Mouse (Mus musculus) lung, postnatal 36 days (tissue): ENCODE results near the gene Psph.
"Not testable (repeated sequence)": the region's sequence is repeated elsewhere in the genome, so short reads cannot be mapped to it uniquely, and the experiment has no call there.

ENCODE experiments used
- DNase-seq: peaks from one replicate; pipeline ENCODE4 v3.0.0; 2022; ENCODE audit warnings: mixed read lengths

Gene Psph

DNA sequence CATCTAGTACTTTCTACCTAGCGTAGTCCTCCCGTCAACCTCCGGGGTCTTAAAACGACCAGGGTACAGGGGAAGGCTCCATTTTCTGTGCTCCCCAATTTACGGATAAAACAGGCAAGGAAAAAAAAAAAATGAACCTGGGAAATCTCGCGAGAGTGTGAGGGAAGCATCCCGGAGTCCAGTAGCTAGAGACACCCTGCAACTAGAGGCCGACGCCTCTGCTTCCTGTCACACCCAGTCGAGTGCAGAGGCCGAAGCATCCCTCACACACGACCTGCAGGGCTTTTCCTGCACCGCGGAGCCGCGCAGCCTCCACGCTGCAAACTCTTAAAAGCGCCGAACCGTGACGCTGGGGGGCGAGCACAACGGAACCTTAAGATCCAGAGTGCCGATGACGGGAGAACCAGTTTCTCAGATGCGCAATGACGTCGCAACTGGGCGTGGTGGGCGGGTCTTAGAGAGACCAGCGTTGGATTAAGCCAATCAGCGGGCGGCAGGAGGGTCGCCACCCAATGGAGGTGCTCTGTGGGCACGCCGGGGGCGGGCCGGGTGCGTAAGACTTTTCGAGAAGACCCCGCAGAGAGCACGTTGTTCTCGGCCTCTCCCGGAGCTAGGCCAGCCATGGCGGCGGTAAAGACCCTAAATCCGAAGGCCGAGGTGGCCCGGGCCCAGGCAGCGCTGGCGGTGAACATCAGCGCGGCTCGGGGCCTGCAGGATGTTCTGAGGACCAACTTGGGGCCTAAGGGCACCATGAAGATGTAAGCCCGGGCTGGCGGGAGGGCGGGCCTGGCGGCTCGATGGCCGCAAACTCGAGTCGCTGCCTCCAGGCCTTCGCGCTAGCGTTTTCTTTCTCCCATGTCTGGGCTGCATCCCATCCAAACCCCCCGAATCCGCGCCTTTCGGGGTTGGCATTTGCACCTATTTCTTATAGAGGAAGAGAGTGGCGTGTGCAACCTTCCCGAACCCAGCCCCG lies at the start of gene Psph:
Gene Psph, minus strand, starts transcription at position 632 of the 973 bp plus-strand sequence.
- peak; percentile 98 for DNase-seq

DNA sequence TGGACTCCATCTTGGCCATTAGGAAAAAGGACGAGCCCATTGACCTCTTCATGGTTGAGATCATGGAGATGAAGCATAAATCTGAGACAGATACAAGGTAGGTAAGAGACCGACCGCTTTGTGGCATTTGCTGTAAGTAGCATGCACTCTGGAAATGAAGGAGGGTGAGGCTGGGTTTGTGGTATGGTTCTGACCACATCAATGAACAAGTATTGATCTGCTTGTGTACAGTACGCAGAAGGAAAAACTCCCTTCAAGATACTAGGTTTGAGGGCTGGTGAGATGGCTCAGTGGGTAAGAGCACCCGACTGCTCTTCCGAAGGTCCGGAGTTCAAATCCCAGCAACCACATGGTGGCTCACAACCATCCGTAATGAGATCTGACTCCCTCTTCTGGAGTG lies 3.3 kb upstream of the Psph start:
- not testable (repeated sequence) for DNase-seq

DNA sequence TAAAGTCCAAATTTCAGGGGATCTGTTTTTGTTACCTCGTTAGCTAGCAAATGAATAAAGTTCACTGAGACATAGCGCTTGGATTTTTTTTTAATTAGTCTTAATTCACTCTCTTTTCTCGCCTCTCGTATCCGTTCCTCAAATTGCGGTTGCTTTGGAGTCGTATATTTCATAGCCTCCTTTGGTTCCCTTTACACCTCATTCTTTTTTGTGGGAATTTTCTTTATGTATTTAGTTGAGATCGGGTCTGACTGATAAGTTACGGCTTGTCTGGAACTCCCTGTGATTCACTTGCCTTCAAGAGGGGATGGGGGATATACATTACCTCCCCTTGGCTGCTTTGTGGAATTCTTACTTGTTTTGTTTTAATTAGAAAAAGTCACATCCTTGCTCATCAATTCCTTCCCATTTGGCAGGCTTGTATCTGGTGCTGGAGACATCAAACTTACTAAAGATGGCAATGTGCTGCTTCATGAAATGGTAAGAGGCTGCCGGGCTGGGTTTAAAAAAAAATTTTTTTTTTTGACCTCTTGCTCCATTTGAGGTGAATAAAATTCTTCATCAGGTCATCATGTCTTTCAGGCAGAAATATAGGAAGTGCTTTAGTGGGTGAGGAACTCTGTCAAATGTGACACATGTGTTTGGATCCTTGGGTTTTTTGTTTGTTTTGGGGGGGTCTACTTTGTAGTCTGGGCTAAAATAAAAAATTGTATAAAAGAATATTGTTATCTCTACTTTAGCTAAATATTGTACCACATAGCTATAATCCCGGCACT lies 757 bp upstream of the Psph start:
- DNase-seq, result no peak

DNA sequence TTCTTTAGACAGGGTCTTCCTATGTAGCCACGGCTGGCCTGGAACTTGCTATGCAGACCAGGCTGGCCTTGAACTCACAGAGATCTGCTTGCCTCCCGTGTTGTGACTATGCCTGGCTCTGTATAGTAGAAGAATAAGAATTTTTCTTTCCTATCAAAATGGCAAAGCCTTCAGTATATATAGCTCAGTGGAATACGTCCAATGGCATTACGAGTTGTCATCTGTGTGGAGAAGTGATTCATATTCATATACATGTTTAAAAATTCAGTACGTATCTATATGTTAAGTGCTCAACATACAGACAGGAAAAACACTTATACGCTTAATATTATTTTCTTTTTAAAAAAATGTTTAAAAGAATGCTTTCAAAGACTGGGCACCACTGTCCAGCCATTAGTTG lies 1.1 kb downstream of the Psph start:
- no peak for DNase-seq

DNA sequence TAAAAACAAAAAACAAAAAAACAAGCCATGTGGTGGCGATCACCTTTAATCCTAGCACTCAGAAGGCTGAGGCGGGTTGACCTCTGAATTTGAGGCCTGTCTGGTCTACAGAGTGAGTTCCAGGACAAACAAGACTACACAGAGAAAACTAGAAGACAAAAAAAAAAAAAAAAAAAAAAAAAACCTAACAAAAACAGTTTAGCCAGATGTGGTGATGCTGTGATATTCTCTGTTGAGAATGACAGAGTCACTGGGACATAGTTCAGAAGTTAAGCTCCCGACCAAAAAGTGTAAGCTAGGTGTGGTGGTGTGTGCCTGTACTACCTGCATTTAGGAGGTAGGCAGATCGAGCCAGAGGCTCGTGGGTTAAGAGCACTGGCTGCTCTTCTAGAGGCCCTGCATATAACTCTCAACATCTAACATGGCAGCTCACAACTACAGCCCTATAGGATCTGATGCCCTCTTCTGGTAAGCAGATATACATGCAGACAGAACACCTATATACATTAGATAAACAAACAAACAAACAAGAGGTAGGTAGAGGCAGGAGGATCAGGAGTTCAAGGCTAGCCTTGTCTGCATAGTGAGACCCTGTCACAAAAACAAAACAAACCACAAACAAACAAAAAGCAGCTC lies 1.9 kb downstream of the Psph start:
- DNase-seq, result no peak

DNA sequence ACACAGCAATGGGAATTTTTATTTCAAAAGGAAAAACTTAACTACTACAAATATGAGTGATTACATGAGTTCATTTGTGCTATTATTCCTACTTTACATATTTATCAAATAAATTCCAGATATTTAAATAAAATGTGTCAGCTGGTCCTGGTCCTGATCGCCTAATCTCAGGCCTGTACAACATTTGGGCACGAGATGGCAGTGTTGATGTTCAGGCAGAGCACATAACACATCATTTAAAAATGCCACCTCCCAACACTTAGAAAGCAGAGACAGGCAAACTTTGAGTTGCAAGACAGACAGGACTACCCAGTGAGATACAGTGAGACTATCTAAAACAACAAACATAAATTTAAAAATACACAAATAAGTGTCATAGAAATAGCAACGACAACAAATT lies 5.0 kb downstream of the Psph start:
- DNase-seq, result peak; percentile 19

DNA sequence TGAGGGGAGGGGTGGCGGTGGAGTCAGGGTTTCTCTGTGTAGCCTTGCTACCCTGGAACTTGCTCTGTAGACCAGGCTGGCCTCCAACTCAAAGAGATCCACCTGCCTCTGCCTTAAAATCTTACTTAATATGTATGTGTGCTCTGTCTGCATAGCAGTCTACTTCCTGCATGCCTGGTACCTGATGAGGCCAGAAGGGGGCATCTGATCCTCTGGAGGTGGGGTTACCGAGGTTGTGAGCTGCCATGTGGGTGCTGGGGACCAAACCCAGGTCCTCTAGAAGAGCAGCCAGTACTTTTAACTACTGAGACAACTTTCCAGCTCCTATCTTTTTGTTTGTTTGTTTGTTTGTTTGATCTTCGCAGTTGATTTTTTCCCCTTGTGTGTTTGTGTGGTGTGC lies 7.1 kb downstream of the Psph start:
- DNase-seq, result no peak

DNA sequence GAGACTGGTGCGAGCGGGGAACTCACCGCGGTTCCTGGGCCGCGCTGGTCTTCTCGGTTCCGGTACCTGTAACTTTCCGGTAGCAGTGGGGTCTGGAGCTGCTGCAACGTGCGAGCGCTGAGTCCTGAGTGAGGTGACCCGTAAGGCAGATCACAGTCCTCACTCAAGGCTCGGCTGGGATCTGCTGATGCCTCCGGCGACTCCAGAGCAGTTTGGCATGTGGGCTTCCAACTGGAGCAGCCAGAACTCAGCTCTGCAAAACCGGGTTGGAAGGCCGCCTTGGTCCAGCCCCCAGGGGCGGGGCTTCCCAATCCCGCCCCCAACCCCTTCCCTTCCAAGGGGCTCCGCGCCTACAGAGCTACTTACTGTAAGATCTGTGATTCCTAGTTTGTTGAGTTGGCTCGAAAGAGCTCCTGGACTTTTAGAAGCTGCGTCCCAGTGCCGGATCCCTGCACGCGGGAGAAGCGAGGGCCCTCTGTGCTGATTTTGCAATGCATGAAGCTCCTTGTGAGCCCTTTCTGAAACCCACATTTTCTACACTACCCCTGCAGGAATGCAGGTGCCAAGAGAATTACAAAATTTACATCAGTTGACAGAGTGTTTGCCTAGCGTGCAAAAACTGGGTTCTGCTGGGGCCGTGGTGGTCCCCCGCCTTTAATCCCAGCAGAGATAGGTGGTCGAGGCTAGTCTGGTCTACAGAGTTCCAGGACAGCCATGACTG lies 8.1 kb downstream of the Psph start:
- DNase-seq, result peak; percentile 85

DNA sequence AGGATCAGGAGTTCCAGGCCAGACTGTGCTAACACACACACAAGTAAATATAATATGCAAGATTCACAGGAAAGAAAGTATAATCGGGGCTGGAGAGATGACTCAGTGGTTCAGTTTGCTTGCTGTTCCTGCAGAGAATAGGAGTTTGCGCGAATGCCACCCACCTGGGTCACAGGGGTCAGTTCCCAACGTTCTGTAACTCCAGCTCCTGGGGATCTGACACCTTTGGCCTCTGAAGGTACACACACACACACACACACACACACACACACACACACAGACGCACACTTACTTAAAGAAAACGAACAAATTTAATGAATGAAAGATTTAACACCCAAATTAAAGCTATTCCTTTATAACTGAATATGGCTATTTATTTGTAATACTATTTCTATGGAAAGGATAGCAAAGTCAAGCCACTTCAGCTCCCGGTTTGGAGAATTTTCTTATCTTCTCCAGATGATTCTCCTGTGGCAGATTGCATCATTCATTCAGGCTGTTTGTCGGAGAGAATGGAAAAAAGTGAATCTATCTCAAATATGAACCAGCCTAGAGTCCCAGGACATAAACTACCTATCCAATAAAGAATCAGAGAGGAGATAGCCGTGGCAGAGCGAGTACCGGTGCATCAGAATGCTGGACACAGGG lies 8.8 kb downstream of the Psph start:
- DNase-seq, result no peak

DNA sequence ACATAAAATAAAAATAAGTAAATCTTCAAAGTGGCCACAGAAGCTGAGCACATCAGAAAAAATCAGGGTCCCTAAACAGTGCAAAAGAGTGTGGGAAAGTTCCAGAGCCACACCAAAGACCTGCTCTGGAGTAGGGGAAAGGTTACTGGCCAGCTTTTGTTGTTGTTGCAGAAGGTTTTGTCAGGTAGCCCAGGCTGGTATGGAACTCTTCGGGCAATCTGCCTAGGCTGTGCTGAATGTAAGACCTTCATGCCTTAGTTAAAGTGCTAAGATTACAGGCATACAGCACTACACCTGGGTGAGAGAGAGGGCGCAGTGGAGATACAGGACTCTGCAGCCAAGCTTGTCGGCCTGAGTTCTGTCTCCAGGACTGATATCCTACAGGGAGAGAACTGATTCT lies 12.6 kb downstream of the Psph start:
- no peak for DNase-seq

DNA sequence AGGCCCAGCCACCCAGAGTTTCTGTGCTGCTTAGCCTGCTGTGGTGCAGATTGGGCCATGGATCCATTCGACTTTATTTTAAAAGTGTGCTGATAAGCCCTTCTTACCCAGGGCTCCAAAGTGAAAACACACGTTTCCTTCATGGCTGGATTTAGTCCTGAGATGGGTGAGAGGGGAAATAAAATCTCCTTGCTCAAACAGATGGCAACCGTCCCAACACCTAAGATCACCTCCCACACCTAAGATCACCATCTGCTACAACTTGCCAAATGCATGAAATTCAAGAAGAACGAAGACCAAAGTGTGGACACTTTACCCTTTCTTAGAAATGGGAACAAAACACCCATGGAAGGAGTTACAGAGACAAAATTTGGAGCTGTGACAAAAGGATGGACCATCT lies 13.9 kb downstream of the Psph start:
- not testable (repeated sequence) for DNase-seq

DNA sequence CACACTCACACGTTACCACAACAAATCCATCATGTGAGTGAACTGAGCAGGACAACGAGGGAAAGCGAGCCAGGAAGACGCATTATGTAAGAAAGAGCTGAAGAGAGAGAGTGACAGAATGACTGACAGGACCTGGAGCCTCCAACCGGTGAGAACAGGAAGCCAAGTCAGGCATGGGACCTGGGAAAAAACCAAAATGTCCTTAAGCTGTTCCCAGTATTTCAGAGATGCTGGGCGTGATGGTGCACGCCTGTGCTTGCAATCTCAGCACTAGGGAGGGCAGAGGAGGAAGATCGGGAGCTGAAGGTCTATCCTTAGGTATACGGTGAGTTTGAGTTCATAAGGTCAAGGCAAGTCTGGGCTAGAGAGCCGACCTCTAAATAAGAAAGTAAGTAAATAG lies 14.8 kb downstream of the Psph start:
- no peak for DNase-seq

DNA sequence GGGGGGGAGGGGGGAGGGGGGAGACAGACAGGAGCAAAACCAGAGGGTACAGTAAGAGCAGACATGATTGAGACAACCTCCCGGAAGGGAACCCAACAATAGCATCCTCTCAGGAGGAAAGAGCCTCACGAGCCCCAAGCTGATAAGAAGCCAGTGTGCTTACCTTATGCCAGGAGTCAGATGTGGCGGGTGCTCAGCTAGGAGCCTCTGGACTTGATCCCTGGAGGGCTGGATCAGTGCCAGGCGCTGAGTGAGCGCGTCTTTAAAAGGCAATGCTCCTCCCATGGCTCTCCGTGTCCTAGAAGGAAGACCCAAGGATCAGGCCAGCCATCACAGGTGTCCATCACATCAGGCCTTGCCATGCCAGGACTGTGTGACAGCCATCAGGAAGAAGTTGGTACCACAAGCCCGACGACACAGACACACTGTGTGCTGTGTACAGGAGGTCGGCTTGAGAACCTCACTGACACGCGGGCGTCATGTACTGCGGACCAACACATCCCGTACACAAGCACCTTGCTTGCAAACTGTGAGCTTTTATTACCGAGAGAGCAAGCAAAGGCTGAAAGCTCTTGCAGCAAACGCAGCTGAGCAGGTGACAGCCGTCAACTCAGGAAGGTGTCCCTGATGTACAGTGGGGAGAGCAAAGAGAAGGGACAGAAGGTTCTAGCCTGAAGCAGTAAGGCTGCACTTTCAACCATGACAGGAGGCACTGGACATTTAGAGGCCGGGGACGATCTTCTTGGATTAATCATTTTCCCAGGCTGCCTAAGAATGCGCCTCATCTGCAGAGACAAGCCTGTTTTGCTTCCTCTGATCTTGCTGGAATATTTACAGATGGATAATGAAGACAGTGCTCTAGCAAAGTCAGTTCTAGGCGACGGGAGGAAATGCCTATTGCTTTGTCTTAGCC lies 16.6 kb downstream of the Psph start:
- no peak for DNase-seq

DNA sequence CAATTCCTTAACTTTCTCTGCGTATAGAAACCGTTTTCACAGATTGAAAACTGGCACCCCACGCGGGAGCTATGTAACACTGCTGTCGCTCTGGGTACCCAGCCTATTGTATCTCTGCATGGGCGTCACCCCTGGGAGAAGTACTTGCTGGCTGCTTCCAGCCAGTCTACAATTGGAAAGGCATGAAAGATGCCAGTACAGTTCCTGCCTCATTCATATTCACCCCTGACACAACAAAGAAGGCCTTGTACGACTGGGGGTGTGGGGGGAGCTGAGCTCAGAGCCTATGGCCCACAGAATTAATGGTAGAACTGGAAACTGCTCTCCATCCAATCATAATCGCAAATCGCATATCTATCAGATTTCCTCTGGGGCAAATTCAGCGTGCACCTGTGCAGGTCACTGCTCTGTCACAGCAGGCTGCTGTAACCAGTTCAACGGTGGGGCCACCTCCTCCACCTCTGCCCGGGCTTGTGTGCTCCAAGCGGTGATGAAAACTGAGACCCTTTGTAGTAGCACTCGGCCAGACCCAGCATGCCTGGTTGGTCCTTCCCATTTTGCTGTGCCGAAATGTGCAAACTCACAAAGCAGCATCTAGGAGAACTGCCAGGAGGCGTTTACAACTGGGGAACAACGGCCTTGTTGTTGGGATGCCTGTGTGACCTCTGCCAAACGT lies 25.2 kb downstream of the Psph start:
- no peak for DNase-seq

DNA sequence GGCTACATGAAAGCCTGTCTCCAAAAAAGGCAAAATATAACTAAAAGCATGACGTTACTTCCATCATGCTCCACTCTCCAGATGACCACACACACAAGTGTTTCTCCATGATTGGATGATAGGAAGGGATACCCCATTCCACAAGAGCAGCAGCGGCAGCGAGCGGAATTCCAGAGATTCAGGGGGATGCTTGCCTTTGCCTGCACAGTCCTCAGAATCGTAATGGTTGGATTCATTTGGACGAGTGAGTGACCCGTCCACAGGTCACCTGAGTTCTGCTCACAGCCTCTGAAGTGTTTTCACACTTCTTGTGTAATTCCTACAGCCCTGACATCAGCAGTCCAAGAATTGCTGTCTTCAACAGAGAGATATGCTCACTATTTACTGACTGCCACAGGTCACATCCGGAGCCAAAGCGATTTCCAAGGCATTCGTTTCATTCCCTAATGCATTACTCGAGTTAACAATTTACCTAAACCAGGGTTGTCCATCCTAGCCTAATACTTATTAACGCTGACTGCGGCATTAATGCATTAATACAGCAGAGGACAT lies 27.2 kb downstream of the Psph start:
- no peak for DNase-seq

DNA sequence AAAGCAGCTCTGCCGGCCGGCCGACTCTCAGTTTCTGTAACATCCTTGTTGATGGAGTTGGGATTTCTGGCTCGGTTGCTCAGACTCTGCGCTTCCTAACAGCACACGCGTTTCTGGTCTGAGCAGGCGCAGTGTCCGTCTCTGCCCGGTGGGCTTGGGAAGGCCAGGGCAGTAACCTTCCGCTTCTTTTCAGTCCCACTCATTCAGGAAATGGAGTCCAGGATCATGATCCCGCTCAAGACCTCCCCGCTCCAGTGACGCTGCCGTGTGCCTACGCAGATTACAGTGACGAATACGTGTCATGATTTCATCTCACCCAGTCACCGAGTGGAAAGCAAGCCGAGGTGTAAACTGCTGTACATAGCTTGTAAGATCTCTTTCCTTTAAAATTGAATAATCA lies 30.4 kb downstream of the Psph start:
- DNase-seq, result no peak

DNA sequence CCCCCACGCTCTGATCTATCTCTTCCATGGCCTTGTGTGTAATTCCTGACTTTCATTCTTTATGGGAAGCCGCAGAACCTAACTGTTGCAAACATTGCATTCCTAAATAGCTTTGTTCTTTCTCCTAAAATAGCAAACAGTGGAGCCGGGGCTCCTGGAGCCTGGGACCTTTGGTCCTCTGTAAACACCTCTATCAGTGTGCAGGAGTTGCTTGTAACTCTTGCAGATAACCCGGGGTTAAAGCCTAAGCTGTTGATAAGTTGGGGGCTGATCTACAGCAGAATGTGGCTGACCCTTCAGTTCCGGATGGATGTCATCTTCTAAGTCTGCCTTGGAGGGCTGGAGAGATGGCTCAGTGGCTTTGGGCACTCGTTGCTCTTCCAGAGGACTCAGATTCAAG lies 43.2 kb downstream of the Psph start:
- DNase-seq, result no peak

DNA sequence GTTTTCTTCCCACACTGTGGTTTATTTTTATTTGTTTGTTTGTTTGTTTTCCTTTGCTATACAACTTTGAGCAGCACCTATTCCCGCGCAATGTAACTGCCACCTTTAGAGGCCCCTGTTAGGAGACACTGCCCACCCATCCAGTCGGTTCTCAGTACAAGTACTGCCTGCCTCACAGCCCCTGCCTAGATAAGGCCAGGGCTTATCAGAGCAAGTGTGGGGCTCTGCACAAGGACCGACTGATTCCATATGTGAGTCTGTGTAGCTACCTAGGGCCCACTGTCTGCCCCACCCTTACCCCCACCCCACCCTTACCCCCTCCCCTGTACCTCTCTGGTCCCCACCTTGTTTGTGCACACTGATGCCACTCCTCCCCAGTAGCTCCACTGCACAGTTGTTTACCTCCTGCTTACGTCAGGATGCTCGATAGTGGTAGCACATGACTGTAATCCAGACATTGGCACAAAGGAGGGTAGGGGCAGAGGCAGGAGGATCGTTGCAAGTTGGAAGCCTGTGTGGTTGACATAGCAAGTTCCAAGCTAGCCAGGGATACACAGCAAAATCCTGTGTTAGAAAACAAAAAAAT lies 44.3 kb downstream of the Psph start:
- no peak for DNase-seq

DNA sequence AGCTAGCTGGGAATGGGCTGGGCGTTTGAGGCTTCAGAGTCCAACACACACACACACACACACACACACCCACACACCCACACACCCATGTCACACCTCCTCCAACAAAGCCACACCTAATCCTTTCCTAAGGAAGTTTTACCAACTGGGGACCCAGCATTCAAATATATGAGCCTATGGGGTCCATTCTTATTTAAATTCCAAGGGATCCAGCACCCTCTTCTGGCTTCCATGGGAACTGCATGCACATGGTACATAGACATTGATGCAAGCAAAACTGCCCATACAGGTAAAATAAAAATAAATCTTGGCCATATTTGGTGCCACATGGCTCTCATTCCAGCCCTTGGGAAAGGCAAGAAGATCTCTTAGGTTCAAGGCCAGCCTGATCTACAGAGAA lies 46.3 kb downstream of the Psph start:
- peak; percentile 61 for DNase-seq

DNA sequence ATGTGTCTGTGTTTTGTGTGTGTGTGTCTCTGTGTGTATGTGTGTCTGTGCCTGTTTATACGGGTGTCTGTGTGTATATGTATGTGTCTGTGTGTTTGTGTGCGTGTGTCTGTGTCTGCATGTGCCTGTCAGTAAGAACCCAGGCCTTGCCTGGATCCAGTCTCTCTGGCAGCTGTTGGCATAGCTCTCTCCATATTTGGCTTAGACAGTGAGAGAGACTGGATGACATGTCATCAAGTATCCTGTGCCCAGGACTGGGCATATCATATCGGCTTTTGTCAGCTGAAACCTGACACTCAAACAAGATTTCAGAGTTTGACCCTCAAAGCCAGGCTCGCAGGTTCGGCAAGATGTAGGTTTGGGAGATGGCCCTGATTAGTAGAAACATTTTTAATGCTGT lies 56.2 kb downstream of the Psph start:
- no peak for DNase-seq
